Mouse (Mus musculus) heart, adult 2 months (tissue): ENCODE measurements around the gene Cep170b. TPM values are rescaled to one million over a fixed set of nuclear protein-coding genes. Genes with fewer than 3 reads are reported as not detected.

Source experiments
- DNase-seq, 2 experiments: peaks; one replicate each; pipeline ENCODE4 v3.0.0; 2021
- H3K27ac ChIP-seq: fragments of 200-600 bp; 2 replicates; pipeline ENCODE4 v1.8.1; 2022
- H3K27me3 ChIP-seq: fragments of 200-500 bp; 2 replicates; pipeline ENCODE4 v1.6.1; 2012; ENCODE audit warnings: mild to moderate bottlenecking, low read length, inconsistent platforms, mixed read lengths; ENCODE audit not compliant: control insufficient read depth, insufficient read depth
- H3K36me3 ChIP-seq: fragments of 200-500 bp; 2 replicates; pipeline ENCODE4 v1.6.1; 2012; ENCODE audit warnings: low read length, inconsistent platforms; ENCODE audit not compliant: control insufficient read depth, insufficient read depth
- H3K4me1 ChIP-seq: fragments of 200-500 bp; 2 replicates; pipeline ENCODE4 v1.6.1; 2011; ENCODE audit warnings: low read length; ENCODE audit not compliant: control insufficient read depth, insufficient read depth
- H3K4me3 ChIP-seq: fragments of 200-600 bp; 2 replicates; pipeline ENCODE4 v1.8.1; 2022
- H3K79me2 ChIP-seq: fragments of 200-500 bp; replicated peaks from 2 replicates; pipeline ENCODE4 v1.6.1; 2012; ENCODE audit warnings: mild to moderate bottlenecking, inconsistent platforms, low read length, moderate library complexity, mixed read lengths; ENCODE audit not compliant: control insufficient read depth, insufficient read depth
- H3K9ac ChIP-seq: fragments of 200-500 bp; 2 replicates; pipeline ENCODE4 v1.6.1; 2012; ENCODE audit warnings: low read depth, mild to moderate bottlenecking, control low read depth, inconsistent platforms, low read length, mixed read lengths
- CTCF ChIP-seq: fragments of 200-600 bp; IDR thresholded peaks from 2 replicates; pipeline ENCODE4 v1.8.1; 2022; ENCODE audit warnings: antibody characterized with exemption, mild to moderate bottlenecking, moderate library complexity
- EP300 ChIP-seq: fragments of 200-500 bp; IDR thresholded peaks from 2 replicates; pipeline ENCODE4 v1.6.1; 2011; ENCODE audit warnings: low read depth, low read length, control low read depth; ENCODE audit not compliant: insufficient read depth
- POLR2A ChIP-seq: fragments of 200-500 bp; IDR thresholded peaks from 2 replicates; pipeline ENCODE4 v1.6.1; 2011; ENCODE audit warnings: mild to moderate bottlenecking, low read depth, low read length, control low read depth; ENCODE audit not compliant: insufficient read depth
- WGBS: fragments of 180-500 bp; shearing (Covaris S2); methylation state at CpG from one replicate; pipeline ENCODE4 v1.1.7; 2018; 5-methylcytosine and 5-hydroxymethylcytosine counted together
- intact Hi-C: fragments of 180-260 bp; cut with DNase I; formaldehyde crosslinking; loops from one replicate; pipeline ENCODE4 v1.15.1; 2025
- polyA plus RNA-seq: library from polyadenylated mRNA; depleted of rRNA; stranded (reverse); fragments of >200 nt; gene quantifications from 2 replicates; pipeline ENCODE4 v1.2.3, GENCODE M21; 2012
- total RNA-seq, 2 experiments: library from RNA; stranded (reverse); gene quantifications; 2 replicates each; pipeline ENCODE4 v1.2.3; 2021

Gene Cep170b
- total and polyA plus RNA-seq, 3 experiments: 10.7 to 11.5 (median 10.8) TPM

DNA sequence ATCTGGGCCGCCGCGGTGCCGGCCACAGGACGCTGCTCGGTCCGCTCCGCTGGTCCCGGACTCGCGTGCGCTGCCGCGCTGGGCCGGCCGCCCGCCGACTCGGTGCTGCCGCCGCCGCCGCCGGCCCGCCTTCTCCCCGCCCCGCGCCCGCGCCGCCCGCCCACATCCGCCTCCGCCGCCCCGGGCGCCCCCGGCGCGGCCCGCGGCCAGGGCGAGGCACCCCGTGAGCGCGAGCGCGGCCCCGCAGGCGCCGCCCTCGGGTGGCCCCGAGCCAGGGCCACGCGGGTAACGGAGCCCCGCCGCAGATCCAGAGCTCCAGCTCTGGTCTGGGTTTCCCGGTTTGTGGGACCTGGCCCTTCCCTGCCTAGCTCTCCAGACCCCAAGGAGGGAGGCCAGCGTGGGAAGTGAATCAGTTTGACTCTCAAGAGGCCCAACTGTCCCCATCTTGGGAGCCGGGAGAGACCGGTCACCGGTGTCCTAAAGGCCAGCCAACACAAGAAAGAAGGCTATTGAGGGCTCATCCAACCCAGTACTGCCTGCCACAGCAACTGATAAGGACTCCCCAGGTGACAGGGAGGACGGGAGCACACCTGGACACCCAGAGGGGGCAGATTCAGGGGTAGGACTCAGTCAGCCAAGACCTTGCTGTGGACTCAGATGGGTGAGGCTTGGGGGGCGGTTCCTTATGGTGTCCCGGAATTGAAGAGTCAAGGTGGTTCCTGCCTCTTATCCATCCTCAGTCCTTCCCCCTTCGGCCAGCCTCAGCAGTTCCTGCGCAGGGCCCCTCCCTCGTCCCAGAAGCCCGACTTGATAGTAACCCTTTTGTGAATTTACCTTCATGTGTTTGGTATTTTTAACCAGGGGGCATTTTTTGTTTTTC lies 45.9 kb upstream of the Cep170b start, which contains the start of gene Akt1:
Akt1 (minus strand) TSS at position 753 of the 880 bp plus-strand sequence.
- H3K4me1 ChIP-seq: peaks cover 33% of the 10 kb centered on the region
- H3K27ac ChIP-seq: peak within 1 kb of the TSS; percentile 96
- intact Hi-C loops: loop anchor here (2.0 kb wide), 2 partner anchors 16 to 32 kb away; no protein-coding TSS in a partner anchor
- peak within 1 kb of the TSS; percentile 69 for H3K4me3 ChIP-seq
- DNase-seq: peak; percentile 86 to 87
- peak within 1 kb of the TSS; percentile 99 for H3K9ac ChIP-seq
- no peaks in the 10 kb centered on the region for H3K27me3 ChIP-seq
- H3K79me2 ChIP-seq: peaks cover 9% of the 10 kb centered on the region
- peaks cover 8% of the 10 kb centered on the region; the same call in 1 of the 2 replicates for H3K36me3 ChIP-seq
- TF ChIP-seq POLR2A (peak; percentile 29; the same call in 1 of the 2 replicates), CTCF (no peak), EP300 (0 out of 2 replicates have a peak, but pooled peaks have one; percentile 20)
- 13% methylated on average over 62 of the region's 70 CpGs for WGBS

DNA sequence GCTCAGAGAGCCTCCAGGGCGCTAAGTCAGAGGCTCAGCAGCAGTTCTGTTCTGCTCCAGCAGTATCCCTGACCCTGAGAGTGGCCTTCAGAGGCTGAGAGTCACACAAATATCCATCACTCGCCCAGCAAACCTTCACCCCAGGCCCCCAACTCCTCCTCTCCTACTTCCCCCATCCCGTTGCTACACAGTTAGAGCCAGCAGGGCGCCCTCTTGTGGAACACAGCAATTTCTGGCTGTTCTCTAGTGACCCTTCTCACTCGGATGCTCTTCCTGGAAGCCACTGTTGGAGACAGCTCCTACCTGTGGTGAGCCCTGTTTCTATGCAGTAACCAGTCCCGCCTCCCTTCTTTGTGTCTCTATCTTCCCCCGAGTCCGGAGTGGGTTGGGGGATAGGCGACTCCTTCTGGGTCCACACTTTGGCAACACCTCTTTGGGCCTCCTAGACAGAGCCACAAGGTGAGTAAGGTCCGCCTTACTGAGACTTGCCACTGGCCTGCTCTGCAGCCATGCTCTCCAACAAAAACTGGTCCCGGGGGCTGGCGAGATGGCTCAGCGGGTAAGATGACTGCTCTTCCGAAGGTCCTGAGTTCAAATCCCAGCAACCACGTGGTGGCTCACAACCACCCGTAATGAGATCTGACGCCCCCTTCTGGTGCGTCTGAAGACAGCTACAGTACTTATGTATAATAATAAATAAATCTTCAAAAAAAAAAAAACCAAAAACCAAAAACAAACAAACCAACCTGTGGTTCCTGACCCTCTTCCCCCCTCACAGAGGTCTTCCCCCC lies 44.8 kb upstream of the Cep170b start:
- Histone ChIP-seq H3K36me3 (peaks cover 8% of the 10 kb centered on the region; the same call in 1 of the 2 replicates), H3K27me3 (no peaks in the 10 kb centered on the region), H3K9ac (0 out of 2 replicates have a peak overlapping the region, but pooled peaks have one; percentile 11), H3K4me3 (peak overlapping the region; percentile 65), H3K27ac (peak overlapping the region; percentile 93), H3K79me2 (peaks cover 8% of the 10 kb centered on the region), H3K4me1 (peaks cover 24% of the 10 kb centered on the region)
- peak; percentile 72 for TF ChIP-seq CTCF
- 0 out of 2 replicates have a peak, but pooled peaks have one; percentile 31 for TF ChIP-seq POLR2A
- peak; percentile 69; the same call in 1 of the 2 replicates for TF ChIP-seq EP300
- peak; percentile 86 for DNase-seq
- intact Hi-C loops: loop anchor here (2.0 kb wide), 2 partner anchors 17 to 31 kb away; no protein-coding TSS in a partner anchor
- 20% methylated on average over 18 of the region's 18 CpGs for WGBS

DNA sequence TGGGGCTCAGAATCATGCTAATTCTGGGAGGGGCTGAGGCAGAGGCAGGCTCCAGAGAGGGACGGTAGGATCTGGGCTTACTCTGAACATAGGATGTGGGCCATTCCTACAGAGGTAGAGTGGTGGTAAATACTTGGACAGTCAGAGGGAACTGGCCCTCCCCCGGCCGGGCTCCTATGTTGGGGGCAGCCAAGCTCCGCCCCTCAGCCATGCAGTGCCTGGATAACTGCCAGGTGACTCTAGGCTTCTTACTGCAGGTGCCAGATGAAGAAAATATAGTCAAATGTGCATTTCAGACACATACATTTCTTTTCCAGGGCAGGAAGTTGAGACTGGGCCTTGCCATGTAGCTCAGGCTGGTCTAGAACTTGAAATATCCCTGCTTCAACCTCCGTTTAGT lies 43.2 kb upstream of the Cep170b start:
- WGBS: 42% methylated on average over 5 of the region's 5 CpGs
- intact Hi-C loops: no loop called here
- DNase-seq: no peak
- Histone ChIP-seq H3K9ac (no peak overlapping the region), H3K4me3 (no peak overlapping the region), H3K36me3 (no peaks in the 10 kb centered on the region), H3K79me2 (0 out of 2 replicates have a peak, but pooled peaks cover 2% of the 10 kb centered on the region), H3K27ac (no peak overlapping the region), H3K27me3 (no peaks in the 10 kb centered on the region), H3K4me1 (peaks cover 15% of the 10 kb centered on the region)
- TF ChIP-seq EP300: no peak
- TF ChIP-seq POLR2A: no peak
- TF ChIP-seq CTCF: no peak

DNA sequence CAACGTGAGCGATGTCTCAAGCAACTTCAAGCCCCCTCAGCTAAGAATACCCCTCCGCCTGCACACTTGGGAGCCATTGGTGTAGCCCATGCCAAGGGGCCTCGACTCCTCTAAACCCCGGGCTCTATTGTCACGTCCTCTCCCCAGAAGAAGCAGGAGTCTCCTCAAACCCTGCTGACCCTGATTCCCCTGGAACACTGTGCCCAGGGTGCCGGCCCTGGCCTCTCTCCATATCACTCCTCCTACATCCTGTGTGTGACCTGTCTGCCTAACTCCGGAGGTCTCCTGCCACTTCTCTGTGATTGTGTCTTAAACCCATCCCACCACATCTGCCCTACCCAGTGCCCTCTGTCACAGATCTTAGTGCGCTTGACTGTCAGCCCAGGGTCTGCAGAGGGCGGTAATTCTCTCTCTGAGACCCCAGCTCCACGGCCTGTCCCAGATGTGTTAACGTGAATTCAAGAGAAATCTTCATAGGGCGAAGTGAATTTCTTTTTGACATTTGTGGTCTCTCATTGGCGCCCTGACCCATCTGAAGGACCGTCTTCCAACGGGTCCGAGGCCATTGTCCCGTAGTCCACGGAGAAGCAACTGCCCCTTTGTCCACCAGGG lies 42.2 kb upstream of the Cep170b start:
- peaks cover 7% of the 10 kb centered on the region for H3K4me1 ChIP-seq
- no peak for TF ChIP-seq EP300
- H3K4me3 ChIP-seq: peak overlapping the region; percentile 80
- peak overlapping the region; percentile 95 for H3K9ac ChIP-seq
- H3K36me3 ChIP-seq: no peaks in the 10 kb centered on the region
- H3K79me2 ChIP-seq: 0 out of 2 replicates have a peak, but pooled peaks cover 2% of the 10 kb centered on the region
- DNase-seq: no peak
- WGBS: 35% methylated on average over 19 of the region's 19 CpGs
- no peaks in the 10 kb centered on the region for H3K27me3 ChIP-seq
- peak overlapping the region; percentile 83 for H3K27ac ChIP-seq
- intact Hi-C loops: no loop called here

DNA sequence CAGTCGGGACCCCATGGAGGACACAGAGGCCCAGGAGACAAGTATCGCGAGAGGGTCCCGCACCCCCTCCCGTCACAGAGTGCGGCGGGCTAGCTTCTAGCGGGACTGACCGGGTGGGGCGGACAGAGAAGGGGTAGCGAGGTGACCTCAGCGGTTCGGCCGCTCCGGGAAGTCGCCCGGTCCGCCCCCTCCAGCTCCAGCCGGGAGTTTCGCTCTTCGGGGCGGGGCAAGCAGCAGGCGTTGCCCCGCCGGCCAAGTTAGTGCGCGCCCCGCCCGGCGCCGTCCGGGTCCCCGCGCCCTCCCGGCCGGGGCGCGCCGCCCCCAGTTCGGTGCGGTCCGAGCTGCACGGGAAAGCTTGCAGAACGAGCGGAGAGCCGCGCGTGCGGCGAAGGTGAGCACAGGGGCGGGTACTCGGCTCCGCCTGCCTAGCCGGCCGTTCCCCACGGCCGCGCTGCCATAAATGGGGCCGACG lies 41.7 kb upstream of the Cep170b start, which contains the start of gene Zbtb42:
Zbtb42 (plus strand) TSS at position 274 of the 472 bp plus-strand sequence.
- H3K27me3 ChIP-seq: no peaks in the 10 kb centered on the region

More for the DNA sequence above, 41.7 kb upstream of the Cep170b start, which contains the start of gene Zbtb42:
- 0 out of 2 replicates have a peak, but pooled peaks cover under 1% of the 10 kb centered on the region for H3K79me2 ChIP-seq
- DNase-seq: peak; percentile 85 to 87
- H3K27ac ChIP-seq: peak within 1 kb of the TSS; percentile 83
- H3K9ac ChIP-seq: peak within 1 kb of the TSS; percentile 95
- TF ChIP-seq CTCF: peak; percentile 48
- peak; percentile 55 for TF ChIP-seq POLR2A
- TF ChIP-seq EP300: no peak
- no peaks in the 10 kb centered on the region for H3K36me3 ChIP-seq
- 0% methylated on average over 52 of the region's 60 CpGs for WGBS
- peak within 1 kb of the TSS; percentile 80 for H3K4me3 ChIP-seq
- peaks cover 7% of the 10 kb centered on the region for H3K4me1 ChIP-seq
- intact Hi-C loops: no loop called here
